Mouse (Mus musculus): Measurements from ENCODE around the gene Zfp628. TPM values are rescaled to one million over a fixed set of nuclear protein-coding genes. Genes with fewer than 3 reads are reported as not detected.

The Zfp628 gene
- total and polyA plus RNA-seq, 2 experiments from 2014 or later, result 1.7 to 8.9 TPM

- DNase-seq (ENCODE audit: low spot score), result no peak
- no peak for TF ChIP-seq CTCF (IDR thresholded peaks at IDR 0.05; ENCODE audit: low read depth)
- no peak for TF ChIP-seq EP300 (IDR thresholded peaks at IDR 0.05; ENCODE audit: low read depth)
These were observed 3.7 kb downstream of the Zfp628 start for GRCm38 (mm10) chr7:4918681-4919080.

GRCm38 (mm10) chr7:4919096-4919495 is 4.1 kb downstream of the Zfp628 start:
- H3K4me1 ChIP-seq (ENCODE audit: control insufficient read depth, insufficient read depth), result peaks cover 26% of the 10 kb centered on the region

More at GRCm38 (mm10) chr7:4918681-4919080, 3.7 kb downstream of the Zfp628 start:
- H3K4me2 ChIP-seq (ENCODE audit: low read depth, low read length), result no peak overlapping the region
- H3K27ac ChIP-seq (ENCODE audit: low read depth), result no peak overlapping the region
- H3K27me3 ChIP-seq (ENCODE audit: control insufficient read depth, insufficient read depth, low read length), result no peaks in the 10 kb centered on the region
- no peak overlapping the region for H3K4me3 ChIP-seq (ENCODE audit: low read depth, low read length)
- peaks cover 32% of the 10 kb centered on the region for H3K36me3 ChIP-seq (replicated peaks; ENCODE audit: control insufficient read depth, insufficient read depth, low read length)
- H3K4me1 ChIP-seq (ENCODE audit: control insufficient read depth, insufficient read depth), result peaks cover 23% of the 10 kb centered on the region
- no peaks in the 10 kb centered on the region for H3K9me3 ChIP-seq (replicated peaks; ENCODE audit: control insufficient read depth, low read length)
- no peak overlapping the region for H3K9ac ChIP-seq (replicated peaks; ENCODE audit: low read depth, low read length)
- WGBS, result 88% methylated on average over 15 of the region's 15 CpGs
- ATAC-seq (ENCODE audit: insufficient read depth, low read depth), result no peak

GRCm38 (mm10) chr7:4919971-4920370 is 5.0 kb downstream of the Zfp628 start:
- no peaks in the 10 kb centered on the region for H3K9me3 ChIP-seq (replicated peaks; ENCODE audit: control insufficient read depth, low read length)
- H3K36me3 ChIP-seq (replicated peaks; ENCODE audit: control insufficient read depth, insufficient read depth, low read length), result peaks cover 32% of the 10 kb centered on the region
- H3K4me2 ChIP-seq (ENCODE audit: low read depth, low read length), result no peak overlapping the region
- WGBS, result 91% methylated on average over 21 of the region's 21 CpGs
- DNase-seq (ENCODE audit: low spot score), result no peak
- no peaks in the 10 kb centered on the region for H3K27me3 ChIP-seq (ENCODE audit: control insufficient read depth, insufficient read depth, low read length)
- H3K9ac ChIP-seq (replicated peaks; ENCODE audit: low read depth, low read length), result no peak overlapping the region
- no peak overlapping the region for H3K4me3 ChIP-seq (ENCODE audit: low read depth, low read length)
- ATAC-seq (ENCODE audit: insufficient read depth, low read depth), result no peak
- H3K4me1 ChIP-seq (ENCODE audit: control insufficient read depth, insufficient read depth), result peaks cover 22% of the 10 kb centered on the region
- TF ChIP-seq CTCF (IDR thresholded peaks at IDR 0.05; ENCODE audit: low read depth) (no peak), EP300 (IDR thresholded peaks at IDR 0.05; ENCODE audit: low read depth) (no peak)
- no peak overlapping the region for H3K27ac ChIP-seq (ENCODE audit: low read depth)

More at GRCm38 (mm10) chr7:4919096-4919495, 4.1 kb downstream of the Zfp628 start:
- DNase-seq (ENCODE audit: low spot score), result no peak
- 84% methylated on average over 20 of the region's 21 CpGs for WGBS
- no peak overlapping the region for H3K9ac ChIP-seq (replicated peaks; ENCODE audit: low read depth, low read length)
- no peak overlapping the region for H3K4me3 ChIP-seq (ENCODE audit: low read depth, low read length)
- no peaks in the 10 kb centered on the region for H3K27me3 ChIP-seq (ENCODE audit: control insufficient read depth, insufficient read depth, low read length)
- no peak for ATAC-seq (ENCODE audit: insufficient read depth, low read depth)
- TF ChIP-seq EP300 (IDR thresholded peaks at IDR 0.05; ENCODE audit: low read depth) (no peak), CTCF (IDR thresholded peaks at IDR 0.05; ENCODE audit: low read depth) (no peak)
- H3K9me3 ChIP-seq (replicated peaks; ENCODE audit: control insufficient read depth, low read length), result no peaks in the 10 kb centered on the region
- H3K4me2 ChIP-seq (ENCODE audit: low read depth, low read length), result no peak overlapping the region
- H3K36me3 ChIP-seq (replicated peaks; ENCODE audit: control insufficient read depth, insufficient read depth, low read length), result peaks cover 32% of the 10 kb centered on the region
- H3K27ac ChIP-seq (ENCODE audit: low read depth), result no peak overlapping the region

DNA sequence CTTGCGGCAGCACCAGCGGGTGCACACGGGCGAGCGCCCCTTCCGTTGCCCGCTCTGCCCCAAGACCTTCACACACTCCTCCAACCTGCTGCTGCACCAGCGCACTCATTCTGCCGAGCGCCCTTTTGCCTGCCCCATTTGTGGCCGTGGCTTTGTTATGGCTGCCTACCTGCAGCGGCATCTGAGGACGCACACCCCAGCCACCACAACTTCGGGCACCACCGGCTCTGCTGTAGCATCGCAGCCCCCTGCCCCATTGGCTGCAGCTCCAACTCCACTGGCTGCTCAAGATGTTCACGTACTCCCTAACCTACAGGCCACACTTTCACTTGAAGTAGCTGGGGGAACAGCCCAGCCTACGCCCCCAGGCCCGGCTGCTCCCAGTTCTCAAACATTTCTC is 5.5 kb downstream of the Zfp628 start:
- 90% methylated on average over 19 of the region's 19 CpGs for WGBS
- DNase-seq (ENCODE audit: low spot score) (no peak), ATAC-seq (ENCODE audit: insufficient read depth, low read depth) (no peak)
- Histone ChIP-seq H3K4me3 (ENCODE audit: low read depth, low read length) (no peak overlapping the region), H3K9me3 (replicated peaks; ENCODE audit: control insufficient read depth, low read length) (no peaks in the 10 kb centered on the region), H3K4me2 (ENCODE audit: low read depth, low read length) (no peak overlapping the region), H3K27me3 (ENCODE audit: control insufficient read depth, insufficient read depth, low read length) (no peaks in the 10 kb centered on the region), H3K36me3 (replicated peaks; ENCODE audit: control insufficient read depth, insufficient read depth, low read length) (peaks cover 32% of the 10 kb centered on the region), H3K9ac (replicated peaks; ENCODE audit: low read depth, low read length) (no peak overlapping the region), H3K4me1 (ENCODE audit: control insufficient read depth, insufficient read depth) (peaks cover 22% of the 10 kb centered on the region), H3K27ac (ENCODE audit: low read depth) (peak overlapping the region; percentile 77)
- TF ChIP-seq EP300 (IDR thresholded peaks at IDR 0.05; ENCODE audit: low read depth), result no peak
- TF ChIP-seq CTCF (IDR thresholded peaks at IDR 0.05; ENCODE audit: low read depth), result no peak

DNA sequence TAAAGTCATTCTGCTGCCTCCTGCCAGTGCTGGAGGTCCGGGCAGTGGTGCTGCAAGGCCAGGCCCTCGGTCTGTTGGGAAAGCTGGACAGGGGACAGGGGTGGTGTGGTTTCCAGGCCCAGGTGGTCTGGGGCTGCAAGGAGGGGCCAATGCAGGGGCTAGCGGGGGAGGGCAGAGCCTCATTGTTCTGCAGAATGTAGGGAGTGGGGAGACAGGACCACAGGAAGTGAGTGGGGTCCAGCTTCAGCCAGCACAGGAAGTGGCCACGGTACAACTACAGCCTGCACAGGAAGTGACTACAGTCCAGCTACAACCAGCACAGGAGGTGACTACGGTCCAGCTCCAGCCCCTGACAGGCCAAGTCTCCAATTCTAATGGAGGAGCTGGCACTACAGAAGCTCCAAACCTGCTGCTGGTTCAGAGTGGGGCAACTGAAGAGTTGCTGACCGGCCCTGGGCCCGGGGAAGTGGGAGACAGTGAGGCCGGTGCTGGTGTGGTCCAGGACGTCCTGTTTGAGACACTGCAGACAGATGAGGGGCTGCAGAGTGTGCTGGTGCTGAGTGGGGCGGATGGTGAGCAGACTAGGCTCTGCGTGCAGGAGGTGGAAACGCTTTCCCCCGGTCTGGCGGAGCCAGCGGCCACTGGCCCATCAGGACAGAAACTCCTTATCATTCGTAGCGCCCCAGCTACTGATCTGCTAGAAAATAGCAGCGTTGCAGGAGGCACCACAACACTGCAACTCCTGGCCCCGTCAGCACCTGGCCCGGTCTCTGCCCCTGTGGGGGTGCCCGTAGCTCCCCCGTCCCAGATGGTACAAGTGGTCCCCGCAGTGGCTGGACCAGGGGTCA is 6.2 kb downstream of the Zfp628 start:
- Histone ChIP-seq H3K36me3 (replicated peaks; ENCODE audit: control insufficient read depth, insufficient read depth, low read length) (peaks cover 32% of the 10 kb centered on the region), H3K9ac (replicated peaks; ENCODE audit: low read depth, low read length) (no peak overlapping the region), H3K4me2 (ENCODE audit: low read depth, low read length) (0 out of 2 replicates have a peak overlapping the region, but pooled peaks have one; percentile 13), H3K27ac (ENCODE audit: low read depth) (peak overlapping the region; percentile 77), H3K4me1 (ENCODE audit: control insufficient read depth, insufficient read depth) (peaks cover 22% of the 10 kb centered on the region), H3K4me3 (ENCODE audit: low read depth, low read length) (no peak overlapping the region), H3K27me3 (ENCODE audit: control insufficient read depth, insufficient read depth, low read length) (no peaks in the 10 kb centered on the region), H3K9me3 (replicated peaks; ENCODE audit: control insufficient read depth, low read length) (no peaks in the 10 kb centered on the region)
- ATAC-seq (ENCODE audit: insufficient read depth, low read depth) (peak; percentile 27), DNase-seq (ENCODE audit: low spot score) (peak; percentile 46)
- TF ChIP-seq CTCF (IDR thresholded peaks at IDR 0.05; ENCODE audit: low read depth), result no peak
- WGBS, result 27% methylated on average over 23 of the region's 23 CpGs

All from heart, postnatal 0 days (tissue).